In the genomic region with DNA sequence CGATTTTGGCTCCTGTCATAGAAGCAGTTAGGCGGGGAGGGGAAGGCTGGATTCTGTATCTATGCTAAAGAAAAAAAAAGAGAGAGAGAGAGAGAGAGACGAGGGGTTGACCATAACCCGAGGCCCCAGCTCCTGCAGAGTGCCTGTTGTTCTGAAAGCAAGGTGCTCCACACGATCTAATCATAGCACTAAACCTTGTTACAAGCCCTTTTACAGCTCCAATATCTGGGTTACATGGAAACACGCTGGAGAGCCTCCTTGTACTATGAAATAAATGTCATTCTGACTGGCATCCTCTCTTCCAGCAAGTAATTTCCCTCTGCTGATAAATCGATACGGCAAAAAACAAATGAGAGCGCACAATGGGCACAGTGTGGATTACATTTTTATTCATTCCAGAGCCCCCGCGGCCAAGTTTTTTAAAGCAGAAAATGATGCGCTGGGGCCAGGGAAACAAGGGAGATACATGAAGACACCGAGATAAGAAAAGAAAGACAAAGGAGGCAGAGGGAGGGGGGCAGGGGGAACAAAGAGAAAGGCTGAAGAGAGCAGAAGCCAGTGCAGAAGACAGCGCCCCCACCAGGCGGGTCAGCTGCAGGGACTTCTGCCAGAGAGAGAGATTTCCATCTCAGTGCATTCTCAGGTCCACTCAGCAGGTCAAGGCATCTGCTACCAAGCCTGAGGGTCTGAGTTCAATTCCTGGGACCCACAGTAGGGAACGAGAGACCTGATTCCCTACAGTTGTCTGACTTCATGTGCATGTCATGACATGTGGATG, we compare ENCODE assay signal across 14 mouse cellular contexts.
A peak's percentile ranks its signal among the peaks of the same experiment; 100 is the strongest.
DNase-seq lines count a peak whose midpoint lies in the region; ATAC-seq and TF ChIP-seq lines count a peak whose summit lies in the region.
"Had no signal": no experiment of that assay in that cellular context is flagged by ENCODE, and none has a peak within 500 bp of the region (broad histone marks: within the 10 kb centered on the region; RNA-seq: fewer than 3 reads in every experiment).

No protein-coding gene starts in this region.

- no peak overlapping the region for H3K9ac ChIP-seq in hindbrain, embryonic 12.5 days
- H3K9ac ChIP-seq in hindbrain, embryonic 11.5 days (ENCODE audit: low read depth, low read length) = no peak overlapping the region
- H3K9ac ChIP-seq in forebrain, postnatal 0 days = peak overlapping the region; percentile 18; the same call in 1 of the 2 replicates
- H3K9ac ChIP-seq: limb, embryonic 13.5 days; lung, embryonic 14.5 days; stomach, embryonic 15.5 days had no signal

- H3K4me1 ChIP-seq in hindbrain, embryonic 12.5 days = peaks cover 18% of the 10 kb centered on the region
- peaks cover 5% of the 10 kb centered on the region; the same call in 1 of the 2 replicates for H3K4me1 ChIP-seq in hindbrain, embryonic 11.5 days (replicated peaks; ENCODE audit: control insufficient read depth, insufficient read depth, low read length)
- H3K4me1 ChIP-seq in testis, adult 2 months (ENCODE audit: control insufficient read depth, insufficient read depth, low read length) = peaks cover 4% of the 10 kb centered on the region; the same call in 1 of the 2 replicates
- H3K4me1 ChIP-seq in forebrain, postnatal 0 days (ENCODE audit: insufficient read depth) = peaks cover 6% of the 10 kb centered on the region
- H3K4me1 ChIP-seq: stomach, embryonic 15.5 days had no signal

- 64% methylated on average over 16 of the region's 16 CpGs for WGBS in hindbrain, embryonic 12.5 days
- 73% methylated on average over 16 of the region's 16 CpGs for WGBS in hindbrain, embryonic 11.5 days
- 38% methylated on average over 16 of the region's 16 CpGs for WGBS in forebrain, postnatal 0 days

- no peaks in the 10 kb centered on the region for H3K36me3 ChIP-seq in hindbrain, embryonic 12.5 days
- no peaks in the 10 kb centered on the region for H3K36me3 ChIP-seq in hindbrain, embryonic 11.5 days (ENCODE audit: control insufficient read depth, insufficient read depth, low read length)
- H3K36me3 ChIP-seq in testis, adult 2 months (ENCODE audit: control insufficient read depth, insufficient read depth, low read length) = no peaks in the 10 kb centered on the region
- H3K36me3 ChIP-seq in forebrain, postnatal 0 days (ENCODE audit: insufficient read depth) = no peaks in the 10 kb centered on the region
- H3K36me3 ChIP-seq: limb, embryonic 13.5 days; stomach, embryonic 15.5 days had no signal

- H3K27me3 ChIP-seq in hindbrain, embryonic 12.5 days = peaks cover 8% of the 10 kb centered on the region
- H3K27me3 ChIP-seq in hindbrain, embryonic 11.5 days (ENCODE audit: control insufficient read depth, insufficient read depth, low read length) = no peaks in the 10 kb centered on the region; the same call in 1 of the 2 replicates
- no peaks in the 10 kb centered on the region for H3K27me3 ChIP-seq in testis, adult 2 months (ENCODE audit: control insufficient read depth, insufficient read depth, low read length)
- no peaks in the 10 kb centered on the region for H3K27me3 ChIP-seq in forebrain, postnatal 0 days (ENCODE audit: insufficient read depth, low read length)
- H3K27me3 ChIP-seq: limb, embryonic 13.5 days; megakaryocyte, embryonic 14.5 days; stomach, embryonic 15.5 days had no signal

- no peak for TF ChIP-seq POLR2A in testis, adult 2 months (IDR thresholded peaks at IDR 0.05; ENCODE audit: control insufficient read depth, low read depth, low read length)

- no peak for DNase-seq in hindbrain, embryonic 11.5 days (ENCODE audit: low spot score)
- no peak for DNase-seq in testis, postnatal 14 days (ENCODE audit: low spot score)
- DNase-seq in forebrain, postnatal 0 days = peak; percentile 41
- DNase-seq in natural killer cell, adult 2 months (ENCODE audit: low spot score in 2 of 2) = no peak
- no peak for DNase-seq in cerebellum, adult 9-10 months
- DNase-seq: heart, postnatal 10 days; layer of hippocampus, adult 9-11 months; lung, embryonic 14.5 days had no signal

- H3K9me3 ChIP-seq in hindbrain, embryonic 12.5 days (replicated peaks) = no peaks in the 10 kb centered on the region
- no peaks in the 10 kb centered on the region for H3K9me3 ChIP-seq in hindbrain, embryonic 11.5 days (ENCODE audit: control insufficient read depth, low read length)
- H3K9me3 ChIP-seq in forebrain, postnatal 0 days (ENCODE audit: low read length) = no peaks in the 10 kb centered on the region
- H3K9me3 ChIP-seq: stomach, embryonic 15.5 days had no signal

- peak; percentile 10; the same call in 1 of the 2 replicates for TF ChIP-seq CTCF in testis, adult 2 months (IDR thresholded peaks at IDR 0.05; ENCODE audit: control insufficient read depth, insufficient read depth, insufficient replicate concordance, low read depth, low read length)
- no peak for TF ChIP-seq CTCF in forebrain, postnatal 0 days (IDR thresholded peaks at IDR 0.05; ENCODE audit: low read depth)

- no peak overlapping the region for H3K4me2 ChIP-seq in hindbrain, embryonic 12.5 days (replicated peaks)
- H3K4me2 ChIP-seq in hindbrain, embryonic 11.5 days (replicated peaks; ENCODE audit: low read depth, low read length) = no peak overlapping the region
- 0 out of 2 replicates have a peak overlapping the region, but pooled peaks have one; percentile 15 for H3K4me2 ChIP-seq in forebrain, postnatal 0 days (ENCODE audit: low read depth)
- H3K4me2 ChIP-seq: limb, embryonic 13.5 days; lung, embryonic 14.5 days; stomach, embryonic 15.5 days had no signal

- H3K4me3 ChIP-seq in hindbrain, embryonic 12.5 days = no peak overlapping the region
- H3K4me3 ChIP-seq in hindbrain, embryonic 11.5 days (ENCODE audit: low read depth, low read length) = no peak overlapping the region
- no peak overlapping the region for H3K4me3 ChIP-seq in testis, adult 2 months (ENCODE audit: control insufficient read depth, low read depth, low read length)
- H3K4me3 ChIP-seq in forebrain, postnatal 0 days (ENCODE audit: low read depth, low read length) = no peak overlapping the region
- H3K4me3 ChIP-seq: limb, embryonic 13.5 days; megakaryocyte, embryonic 14.5 days; stomach, embryonic 15.5 days had no signal

- peak overlapping the region; percentile 23; the same call in 1 of the 2 replicates for H3K27ac ChIP-seq in hindbrain, embryonic 12.5 days
- H3K27ac ChIP-seq in hindbrain, embryonic 11.5 days (ENCODE audit: low read depth, low read length) = no peak overlapping the region
- H3K27ac ChIP-seq in testis, adult 2 months (ENCODE audit: control insufficient read depth, insufficient read depth, low read depth, low read length) = no peak overlapping the region
- peak overlapping the region; percentile 66 for H3K27ac ChIP-seq in forebrain, postnatal 0 days (ENCODE audit: low read depth, low read length)
- H3K27ac ChIP-seq: limb, embryonic 13.5 days; stomach, embryonic 15.5 days had no signal

- no peak for ATAC-seq in hindbrain, embryonic 12.5 days (ENCODE audit: low FRiP score)
- ATAC-seq in hindbrain, embryonic 11.5 days (ENCODE audit: low FRiP score) = no peak
- ATAC-seq in forebrain, postnatal 0 days = no peak
- ATAC-seq: activated CD4-positive, CD25-positive, alpha-beta regulatory T cell, adult 4 months had no signal

Comparison
In these comparisons a context has a peak if more than half of its experiments do, and no peak if none do; other contexts are left out.
1. H3K27ac ChIP-seq: peak in hindbrain, embryonic 12.5 days (single experiment) and forebrain, postnatal 0 days (single experiment); none in hindbrain, embryonic 11.5 days (single experiment) and testis, adult 2 months (single experiment).